Mouse (Mus musculus) kidney, embryonic 15.5 days (tissue): ENCODE data around the gene Spen. TPM values are rescaled to one million over a fixed set of nuclear protein-coding genes. Genes with fewer than 3 reads are reported as not detected.
A peak's percentile ranks its signal among the peaks of the same experiment; 100 is the strongest.

ENCODE experiments used
- ATAC-seq: fragments of 200-750 bp; cut with Nextera tagmentation; replicated peaks from 2 replicates; pipeline ENCODE4 v1.8.0; 2017; ENCODE audit warnings: moderate TSS enrichment; ENCODE audit not compliant: low FRiP score
- H3K27ac ChIP-seq: fragments of 300-500 bp; sonication (generic); 2 replicates; pipeline ENCODE4 v1.5.1; 2015; ENCODE audit warnings: mild to moderate bottlenecking, inconsistent platforms
- H3K27me3 ChIP-seq: fragments of 300-500 bp; sonication (generic); 2 replicates; pipeline ENCODE4 v1.6.1; 2015; ENCODE audit warnings: inconsistent platforms
- H3K36me3 ChIP-seq: fragments of 300-500 bp; sonication (generic); 2 replicates; pipeline ENCODE4 v1.6.1; 2015; ENCODE audit warnings: inconsistent platforms
- H3K4me1 ChIP-seq: fragments of 300-500 bp; sonication (generic); 2 replicates; pipeline ENCODE4 v1.6.1; 2015; ENCODE audit warnings: inconsistent platforms
- H3K4me2 ChIP-seq: fragments of 300-500 bp; sonication (generic); 2 replicates; pipeline ENCODE4 v1.6.1; 2015; ENCODE audit warnings: moderate library complexity, mild to moderate bottlenecking, inconsistent platforms
- H3K4me3 ChIP-seq: fragments of 300-500 bp; sonication (generic); replicated peaks from 2 replicates; pipeline ENCODE4 v1.5.1; 2015; ENCODE audit warnings: mild to moderate bottlenecking, inconsistent platforms
- H3K9ac ChIP-seq: fragments of 300-500 bp; sonication (generic); 2 replicates; pipeline ENCODE4 v1.6.1; 2015; ENCODE audit warnings: mild to moderate bottlenecking, inconsistent platforms
- H3K9me3 ChIP-seq: fragments of 300-500 bp; sonication (generic); replicated peaks from 2 replicates; pipeline ENCODE4 v1.6.1; 2016; ENCODE audit warnings: inconsistent platforms
- WGBS: fragments of 180-500 bp; shearing (Covaris S2); methylation state at CpG from one replicate; pipeline ENCODE4 v1.1.7; 2015; ENCODE audit warnings: mixed read lengths; 5-methylcytosine and 5-hydroxymethylcytosine counted together
- polyA plus RNA-seq: library from polyadenylated mRNA; unstranded; fragments of >200 nt; fragmentation: Nextera tagmentation; extraction: Ambion mirVana; gene quantifications from 2 replicates; pipeline ENCODE4 v1.2.1, GENCODE M21; 2015

Spen gene
- polyA plus RNA-seq, 1 experiment from 2014 or later: 10.3 TPM

DNA sequence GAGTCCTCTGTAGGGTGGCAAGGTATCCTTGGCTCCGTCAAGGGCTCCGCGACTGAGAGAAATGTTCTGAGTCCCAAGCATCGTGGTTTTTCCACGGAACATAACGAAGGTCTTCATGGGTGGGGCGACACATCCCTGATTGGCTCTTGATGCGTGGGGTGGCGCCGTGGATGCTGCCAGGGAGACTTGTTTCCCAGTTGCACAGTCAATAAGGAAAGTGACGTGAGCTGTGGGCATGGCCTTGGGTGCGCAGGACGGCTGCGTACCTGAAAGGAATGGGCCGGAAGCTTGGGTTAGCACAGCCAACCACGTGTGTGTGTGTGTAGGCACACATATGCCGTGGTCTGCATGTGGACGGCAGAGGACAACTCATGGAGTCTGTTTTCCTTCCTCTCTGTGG lies 105.2 kb downstream of the Spen start:
- Histone ChIP-seq H3K4me1 (no peaks in the 10 kb centered on the region), H3K9ac (no peak overlapping the region), H3K36me3 (no peaks in the 10 kb centered on the region), H3K9me3 (no peaks in the 10 kb centered on the region), H3K4me3 (no peak overlapping the region), H3K27me3 (no peaks in the 10 kb centered on the region), H3K4me2 (no peak overlapping the region), H3K27ac (no peak overlapping the region)
- ATAC-seq: no peak
- 84% methylated on average over 18 of the region's 18 CpGs for WGBS

DNA sequence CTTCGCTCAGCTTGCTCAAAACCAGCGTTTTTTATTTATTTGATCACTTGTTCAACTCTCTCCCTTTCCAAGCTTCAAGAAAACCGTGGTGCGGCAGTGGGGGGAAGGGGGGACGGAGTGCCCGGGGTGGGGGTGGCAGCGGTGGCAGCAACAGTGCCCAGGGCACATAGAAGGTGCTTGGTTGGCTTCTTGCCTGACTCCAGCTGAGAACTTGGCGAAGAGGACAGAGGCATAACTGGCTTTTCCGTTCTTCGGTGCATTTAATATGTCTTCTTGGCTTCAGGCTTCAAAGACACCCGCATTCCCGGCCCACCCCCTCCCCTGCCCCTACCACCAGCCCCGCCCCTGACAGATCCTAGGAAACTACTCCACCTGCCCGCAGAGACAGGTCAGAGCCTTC lies 105.7 kb downstream of the Spen start:
- WGBS: 53% methylated on average over 14 of the region's 14 CpGs
- no peak for ATAC-seq

DNA sequence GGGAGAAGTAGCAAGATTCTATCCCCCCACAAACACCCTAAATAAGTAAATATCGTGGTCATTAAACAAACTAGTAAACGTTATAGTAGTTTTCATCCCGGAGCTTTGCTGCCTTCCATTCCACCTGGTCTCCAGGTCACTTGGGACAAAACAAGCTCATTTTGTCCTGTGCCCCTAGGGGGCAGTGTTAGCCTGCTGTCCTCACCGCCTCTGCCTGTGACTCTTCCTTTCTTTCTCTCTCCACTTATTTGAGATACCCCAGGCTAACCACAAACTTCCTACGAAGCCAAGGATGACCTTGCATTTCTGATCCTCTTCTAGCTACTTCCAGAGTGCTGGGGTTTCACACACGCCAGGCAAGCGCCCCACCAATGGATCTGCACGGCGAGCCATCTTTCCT lies 107.4 kb downstream of the Spen start:
- 47% methylated on average over 9 of the region's 9 CpGs for WGBS
- H3K9me3 ChIP-seq: no peaks in the 10 kb centered on the region
- no peak for ATAC-seq
- peaks cover 15% of the 10 kb centered on the region for H3K4me1 ChIP-seq
- H3K4me3 ChIP-seq: no peak overlapping the region
- H3K27me3 ChIP-seq: no peaks in the 10 kb centered on the region
- no peak overlapping the region for H3K9ac ChIP-seq
- H3K36me3 ChIP-seq: no peaks in the 10 kb centered on the region
- no peak overlapping the region for H3K4me2 ChIP-seq
- H3K27ac ChIP-seq: no peak overlapping the region

More for the DNA sequence above, 105.7 kb downstream of the Spen start:
- Histone ChIP-seq H3K27ac (no peak overlapping the region), H3K36me3 (no peaks in the 10 kb centered on the region), H3K9ac (no peak overlapping the region), H3K9me3 (no peaks in the 10 kb centered on the region), H3K27me3 (no peaks in the 10 kb centered on the region), H3K4me2 (no peak overlapping the region), H3K4me1 (no peaks in the 10 kb centered on the region), H3K4me3 (no peak overlapping the region)

DNA sequence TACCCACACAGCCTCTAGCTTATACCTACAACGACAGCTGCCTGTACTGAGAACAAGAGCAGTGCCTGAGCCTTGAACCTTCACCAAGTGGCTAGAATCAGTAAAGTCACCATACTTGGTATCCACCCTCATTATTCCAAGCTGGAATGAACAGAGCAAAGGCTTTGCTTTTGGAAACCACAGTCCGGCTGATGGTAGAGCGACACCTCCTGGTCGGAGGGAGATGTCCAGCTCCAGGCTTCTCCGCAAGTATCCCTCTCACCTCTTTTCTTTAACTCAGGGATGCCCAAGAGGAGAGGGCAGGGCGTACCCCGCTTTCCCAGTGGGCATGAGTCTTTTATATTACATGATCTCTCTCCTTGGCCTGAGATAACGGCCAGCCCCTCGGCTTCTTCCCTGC lies 108.5 kb downstream of the Spen start:
- ATAC-seq: no peak
- H3K9ac ChIP-seq: no peak overlapping the region
- no peaks in the 10 kb centered on the region for H3K36me3 ChIP-seq
- H3K27me3 ChIP-seq: no peaks in the 10 kb centered on the region
- peaks cover 25% of the 10 kb centered on the region for H3K4me1 ChIP-seq
- no peaks in the 10 kb centered on the region for H3K9me3 ChIP-seq
- no peak overlapping the region for H3K4me3 ChIP-seq
- WGBS: 51% methylated on average over 9 of the region's 9 CpGs
- H3K4me2 ChIP-seq: no peak overlapping the region
- no peak overlapping the region for H3K27ac ChIP-seq

DNA sequence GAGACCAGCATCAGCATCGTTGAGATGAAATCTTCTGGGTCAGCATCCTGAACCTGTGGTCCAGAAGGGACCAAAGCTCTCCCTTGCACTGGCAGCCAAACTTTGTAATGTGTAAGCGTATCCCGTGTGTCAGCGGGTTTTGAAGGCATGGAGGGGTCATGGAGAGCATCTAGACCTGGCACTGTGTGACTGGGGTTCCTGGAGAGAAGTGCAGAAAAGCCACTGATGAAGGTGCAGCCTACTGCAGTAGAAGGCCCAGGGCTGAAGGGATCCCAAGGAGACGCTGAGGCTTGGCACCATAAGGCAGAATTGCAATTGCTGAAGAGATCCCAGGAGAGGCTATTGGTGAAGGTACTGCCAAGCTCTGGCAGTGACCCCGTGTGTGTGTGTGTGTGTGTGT lies 109.0 kb downstream of the Spen start:
- no peak overlapping the region for H3K27ac ChIP-seq
- WGBS: 82% methylated on average over 6 of the region's 6 CpGs
- peaks cover 25% of the 10 kb centered on the region for H3K4me1 ChIP-seq
- no peaks in the 10 kb centered on the region for H3K27me3 ChIP-seq
- no peak for ATAC-seq
- no peaks in the 10 kb centered on the region for H3K9me3 ChIP-seq
- no peak overlapping the region for H3K9ac ChIP-seq
- no peak overlapping the region for H3K4me2 ChIP-seq
- H3K36me3 ChIP-seq: no peaks in the 10 kb centered on the region
- H3K4me3 ChIP-seq: no peak overlapping the region

DNA sequence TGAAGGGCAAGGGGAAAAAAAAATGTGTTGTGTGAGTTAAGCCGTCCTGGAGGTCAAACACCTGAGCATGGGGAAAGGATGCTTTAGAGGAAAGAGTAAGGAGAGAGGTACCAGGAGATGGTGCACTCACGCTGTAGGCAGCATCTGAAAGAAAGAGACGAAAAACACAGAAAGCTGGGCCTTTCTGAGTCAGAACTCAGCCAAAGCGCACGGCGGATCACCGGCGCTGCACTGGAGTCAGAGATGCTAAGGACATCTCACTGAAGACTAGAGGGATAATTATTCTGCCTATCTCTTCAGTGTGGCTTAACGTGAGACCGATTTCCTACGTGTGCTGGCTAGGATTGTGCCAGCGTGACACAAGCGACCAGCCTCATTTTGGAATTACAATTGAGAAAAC lies 110.5 kb downstream of the Spen start:
- no peaks in the 10 kb centered on the region for H3K9me3 ChIP-seq
- no peaks in the 10 kb centered on the region for H3K36me3 ChIP-seq
- peaks cover 4% of the 10 kb centered on the region; the same call in 1 of the 2 replicates for H3K27me3 ChIP-seq
- peaks cover 25% of the 10 kb centered on the region for H3K4me1 ChIP-seq
- H3K9ac ChIP-seq: no peak overlapping the region
- no peak overlapping the region for H3K4me3 ChIP-seq
- no peak overlapping the region for H3K27ac ChIP-seq
- 90% methylated on average over 13 of the region's 13 CpGs for WGBS
- H3K4me2 ChIP-seq: no peak overlapping the region
- no peak for ATAC-seq

DNA sequence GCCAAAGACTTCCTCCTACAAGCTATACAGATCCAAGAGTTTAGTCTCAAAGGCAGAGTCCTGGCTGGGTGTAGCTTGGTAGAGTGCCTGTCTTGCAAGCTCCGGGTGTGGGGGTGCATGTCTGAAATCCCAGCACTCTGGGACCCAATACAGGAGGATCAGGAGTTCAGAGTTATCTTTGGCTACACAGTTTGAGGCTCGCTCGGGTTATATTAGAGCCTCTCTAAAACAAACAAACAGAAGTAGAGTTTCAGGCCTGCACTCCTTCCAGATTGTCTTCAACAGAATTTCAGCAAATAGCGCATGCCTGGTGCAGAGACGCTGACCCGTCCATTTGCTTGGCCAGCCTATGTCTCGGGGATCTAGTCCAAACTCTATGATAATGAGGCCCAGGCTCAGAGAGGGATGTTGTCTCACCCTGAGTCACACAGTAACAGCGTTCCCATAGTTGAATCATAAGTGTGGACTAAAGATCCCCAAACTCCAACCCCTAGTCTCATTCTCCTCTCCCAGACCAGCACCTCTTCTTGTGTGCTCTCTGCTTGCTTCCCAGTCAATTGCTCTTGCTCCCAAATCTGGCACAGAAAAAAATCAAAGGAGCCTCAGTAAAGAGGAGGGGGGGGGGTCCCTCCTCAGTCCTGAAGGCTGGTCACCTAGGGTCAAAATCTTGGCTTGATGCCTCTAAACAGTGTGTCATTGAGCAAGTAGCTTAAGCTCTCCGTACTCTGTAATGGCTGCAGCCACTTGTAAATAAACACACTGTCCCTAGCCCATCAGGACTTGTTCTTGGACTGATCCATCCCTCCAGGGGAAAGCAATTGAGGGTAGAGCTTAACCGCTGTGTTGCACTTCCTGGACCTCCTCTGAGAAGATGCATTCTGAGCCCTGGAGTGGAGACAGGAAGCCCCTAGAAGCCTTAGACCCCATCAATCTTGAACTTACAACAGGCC lies 111.3 kb downstream of the Spen start:
- Histone ChIP-seq H3K4me1 (peaks cover 25% of the 10 kb centered on the region), H3K9me3 (no peaks in the 10 kb centered on the region), H3K9ac (no peak overlapping the region), H3K4me2 (peak overlapping the region; percentile 91; the same call in 1 of the 2 replicates), H3K36me3 (no peaks in the 10 kb centered on the region), H3K27ac (peak overlapping the region; percentile 56), H3K4me3 (no peak overlapping the region), H3K27me3 (peaks cover 9% of the 10 kb centered on the region; the same call in 1 of the 2 replicates)
- 73% methylated on average over 10 of the region's 10 CpGs for WGBS
- ATAC-seq: no peak

DNA sequence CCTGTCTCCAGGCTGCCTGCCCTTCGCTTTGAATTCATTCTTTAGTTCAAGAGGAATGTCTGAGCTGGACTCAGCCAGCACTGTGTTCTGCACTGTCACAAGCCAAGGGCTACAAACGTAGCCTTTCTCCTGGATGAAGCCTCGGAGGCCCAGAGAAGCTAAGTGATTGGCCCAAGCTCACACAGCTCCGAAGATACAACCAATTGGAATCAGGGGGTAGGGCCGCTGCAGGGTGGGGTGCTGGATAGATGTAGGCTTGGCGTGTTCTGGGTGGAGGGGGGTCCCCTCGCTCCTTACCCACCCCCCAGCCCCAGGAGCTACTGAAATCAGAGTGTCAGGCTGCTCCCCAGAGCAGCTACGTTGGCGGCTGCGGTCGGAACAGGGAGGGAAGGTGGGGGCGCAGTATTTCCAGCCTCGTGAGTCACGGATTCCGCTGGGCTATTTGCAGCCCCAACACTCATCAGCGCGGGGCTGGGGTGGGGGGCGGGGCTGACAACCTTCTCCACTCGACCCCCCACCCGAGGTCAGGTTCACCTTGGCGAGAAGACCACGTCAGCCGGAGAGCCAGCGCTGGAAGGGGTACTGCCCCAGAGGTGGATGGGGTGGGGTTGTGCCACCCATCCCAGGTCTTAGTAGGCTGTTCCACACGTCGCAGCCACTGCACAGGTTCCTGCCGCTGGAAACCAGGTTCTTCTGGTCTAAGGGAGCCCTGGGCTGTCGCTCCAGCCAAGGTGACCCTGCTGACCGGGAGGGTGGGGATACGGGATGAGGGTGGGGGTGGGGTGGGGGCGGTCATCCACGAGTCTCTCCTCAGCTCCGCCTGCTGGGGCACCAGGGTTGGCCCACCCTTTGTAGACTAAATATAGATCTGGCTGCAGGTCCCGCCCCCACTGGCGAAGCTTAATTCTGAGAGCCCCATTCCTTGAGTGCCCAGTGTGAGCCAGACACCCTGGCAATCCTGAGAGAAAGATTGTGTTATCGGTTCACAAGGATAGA lies 112.6 kb downstream of the Spen start:
- Histone ChIP-seq H3K4me3 (peak overlapping the region; percentile 46), H3K4me2 (peak overlapping the region; percentile 91), H3K27ac (peak overlapping the region; percentile 56), H3K9ac (peak overlapping the region; percentile 47), H3K27me3 (peaks cover 11% of the 10 kb centered on the region; the same call in 1 of the 2 replicates), H3K4me1 (peaks cover 37% of the 10 kb centered on the region), H3K9me3 (no peaks in the 10 kb centered on the region), H3K36me3 (no peaks in the 10 kb centered on the region)
- WGBS: 3% methylated on average over 35 of the region's 36 CpGs
- ATAC-seq: peak; percentile 75

DNA sequence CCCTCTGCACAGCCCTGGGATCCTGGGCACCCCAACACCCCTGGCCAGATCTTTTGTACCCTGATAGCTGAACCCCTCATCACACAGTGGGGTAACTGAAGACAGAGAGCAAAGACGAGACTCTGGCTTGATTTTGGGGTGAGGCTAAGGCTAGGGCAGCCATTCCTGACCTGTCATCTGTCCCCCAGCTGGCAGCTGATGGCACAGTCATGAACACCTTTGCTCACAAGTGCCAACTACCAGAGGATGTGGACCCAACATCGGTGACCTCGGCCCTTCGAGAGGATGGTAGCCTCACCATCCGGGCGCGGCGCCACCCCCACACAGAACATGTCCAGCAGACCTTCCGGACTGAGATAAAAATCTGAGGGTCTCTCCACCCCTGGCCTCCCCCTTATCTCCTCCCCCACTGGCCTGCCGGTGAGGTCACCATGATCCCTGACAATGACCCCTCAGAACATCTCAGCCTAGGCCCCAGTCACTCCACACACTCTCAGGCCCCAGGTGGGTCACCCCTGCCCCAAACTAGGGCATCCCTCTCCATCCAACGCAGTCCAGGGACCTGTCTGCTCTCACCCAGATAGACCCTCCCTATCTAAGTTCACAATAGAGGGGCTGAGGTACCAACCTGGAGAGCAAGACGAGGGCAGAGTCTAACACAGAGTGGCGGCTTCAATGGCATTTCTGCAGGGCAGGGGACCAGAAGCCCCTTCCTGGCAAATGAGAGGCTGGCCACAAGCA lies 114.5 kb downstream of the Spen start:
- WGBS: 87% methylated on average over 13 of the region's 13 CpGs
- no peaks in the 10 kb centered on the region for H3K9me3 ChIP-seq
- H3K27ac ChIP-seq: no peak overlapping the region
- peaks cover 54% of the 10 kb centered on the region for H3K4me1 ChIP-seq
- no peaks in the 10 kb centered on the region for H3K36me3 ChIP-seq
- H3K9ac ChIP-seq: no peak overlapping the region
- H3K4me2 ChIP-seq: no peak overlapping the region
- H3K4me3 ChIP-seq: no peak overlapping the region
- no peak for ATAC-seq
- peaks cover 11% of the 10 kb centered on the region; the same call in 1 of the 2 replicates for H3K27me3 ChIP-seq

DNA sequence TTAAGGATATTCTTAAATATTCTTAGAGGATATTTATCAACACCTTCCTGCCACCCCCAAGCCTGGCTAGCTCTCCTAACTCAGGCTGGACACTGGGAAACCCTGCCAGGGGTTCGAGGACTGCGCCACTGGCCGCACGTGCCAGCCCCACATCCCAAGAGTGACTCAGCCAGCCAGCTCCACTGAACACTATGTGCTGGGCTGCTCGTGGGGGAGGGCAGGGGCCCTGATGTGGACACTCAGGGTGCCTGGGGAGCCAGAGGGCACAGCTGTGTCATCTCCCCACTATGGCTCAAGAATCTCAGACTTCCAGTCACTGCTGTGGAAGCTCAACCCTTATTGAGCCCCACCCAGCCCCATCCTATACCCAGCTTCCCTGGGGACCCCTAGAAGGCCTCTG lies 115.1 kb downstream of the Spen start:
- Histone ChIP-seq H3K27ac (no peak overlapping the region), H3K9ac (no peak overlapping the region), H3K4me2 (no peak overlapping the region), H3K4me1 (peaks cover 54% of the 10 kb centered on the region), H3K27me3 (peaks cover 11% of the 10 kb centered on the region; the same call in 1 of the 2 replicates), H3K9me3 (no peaks in the 10 kb centered on the region), H3K36me3 (no peaks in the 10 kb centered on the region), H3K4me3 (no peak overlapping the region)
- no peak for ATAC-seq
- 84% methylated on average over 5 of the region's 5 CpGs for WGBS

DNA sequence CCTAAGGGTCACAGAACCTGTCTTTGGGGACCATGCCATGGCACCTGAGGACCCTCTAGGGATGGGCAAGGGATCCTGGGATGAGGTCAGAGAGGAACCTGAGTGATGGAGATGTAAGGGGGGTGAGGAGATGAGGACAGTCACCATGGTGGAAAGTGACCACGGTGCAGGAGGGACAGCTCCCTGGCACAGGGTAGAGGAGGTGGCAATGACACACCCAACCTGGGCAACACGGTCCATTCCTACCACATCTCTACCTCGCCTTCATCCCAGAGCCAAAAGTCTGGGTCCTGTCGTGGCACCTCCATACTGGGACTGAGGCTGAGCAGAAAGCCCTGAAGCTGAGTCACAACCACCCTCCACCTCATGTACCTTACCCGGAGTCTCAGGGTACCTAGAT lies 115.6 kb downstream of the Spen start:
- Histone ChIP-seq H3K36me3 (no peaks in the 10 kb centered on the region), H3K27me3 (peaks cover 11% of the 10 kb centered on the region; the same call in 1 of the 2 replicates), H3K27ac (no peak overlapping the region), H3K9me3 (no peaks in the 10 kb centered on the region), H3K4me1 (peaks cover 54% of the 10 kb centered on the region), H3K9ac (no peak overlapping the region), H3K4me2 (no peak overlapping the region), H3K4me3 (no peak overlapping the region)
- WGBS: 79% methylated on average over 5 of the region's 5 CpGs
- ATAC-seq: no peak
